ENCODE assay signal across 17 mouse cellular contexts in genomic region chr15:27518026-27518425, GRCm38 (mm10). TPM values are rescaled to one million over a fixed set of nuclear protein-coding genes. Genes with fewer than 3 reads are reported as not detected.
DNase-seq lines count a peak whose midpoint lies in the region; ATAC-seq and TF ChIP-seq lines count a peak whose summit lies in the region.
"Had no signal": no experiment of that assay in that cellular context is flagged by ENCODE, and none has a peak within 500 bp of the region (broad histone marks: within the 10 kb centered on the region; RNA-seq: fewer than 3 reads in every experiment).

No protein-coding gene starts in this region.

- ATAC-seq in monocyte, adult 5-6 weeks (replicated peaks; ENCODE audit: insufficient number of reproducible peaks, low FRiP score, low TSS enrichment, poor library complexity, severe bottlenecking), result peak; percentile 49
- ATAC-seq: Patski had no signal

- H3K4me3 ChIP-seq in embryonic fibroblast, embryonic 13.5 days (ENCODE audit: insufficient read depth, low read length), result no peak overlapping the region
- H3K4me3 ChIP-seq: heart, embryonic 15.5 days; hindbrain, embryonic 15.5 days; liver, embryonic 13.5 days had no signal

- peak; percentile 71 for DNase-seq in layer of hippocampus, adult 9-11 months
- DNase-seq in layer of hippocampus, adult 8-10 months (ENCODE audit: low spot score in 2 of 2), result no peak
- DNase-seq in CD4-positive helper T cell, adult 2 months (ENCODE audit: low read depth, low spot score), result peak; percentile 22
- DNase-seq in kidney, postnatal 4 days, result no peak
- no peak for DNase-seq in urinary bladder, postnatal 25 days (ENCODE audit: low spot score)
- DNase-seq: cerebellum, adult 9-10 months; forebrain, postnatal 0 days; kidney, adult 9 months; left cerebral cortex, postnatal 4 days; liver, embryonic 13.5 days; lung, postnatal 10 days; midbrain, embryonic 14.5 days had no signal

- no peak for TF ChIP-seq CTCF in embryonic fibroblast, embryonic 13.5 days (IDR thresholded peaks at IDR 0.05; ENCODE audit: borderline replicate concordance, insufficient read depth, low read length)

- 0 out of 2 replicates have a peak overlapping the region, but pooled peaks have one; percentile 8 for H3K27ac ChIP-seq in embryonic fibroblast, embryonic 13.5 days (ENCODE audit: insufficient read depth, low read length)
- H3K27ac ChIP-seq: heart, embryonic 15.5 days; hindbrain, embryonic 15.5 days; liver, embryonic 13.5 days had no signal

- TF ChIP-seq POLR2A in embryonic fibroblast, embryonic 13.5 days (IDR thresholded peaks at IDR 0.05; ENCODE audit: low read depth, low read length), result no peak

- H3K4me1 ChIP-seq in embryonic fibroblast, embryonic 13.5 days (ENCODE audit: control insufficient read depth, insufficient read depth, low read length), result peaks cover 6% of the 10 kb centered on the region

RNA-seq across cellular contexts. Expression of gene Ank, which starts 51.5 kb away (rescaled TPM):
- total RNA-seq in layer of hippocampus, adult 8-10 months (2022), result 100 to 1,000 TPM; 168 to 198 (median 184) TPM
- 30.3 and 92.9 TPM in 2 replicates for polyA plus RNA-seq in embryonic fibroblast, embryonic 13.5 days (2011; ENCODE audit: insufficient read length, low read depth, missing spikeins)
- 12.1 to 17.2 TPM (median 12.3 TPM) in 3 replicates for total RNA-seq in monocyte, adult 5-6 weeks (2017)

Comparison
In these comparisons a context has a peak if more than half of its experiments do, and no peak if none do; other contexts are left out.
1. DNase-seq: peak in layer of hippocampus, adult 9-11 months (single experiment) and CD4-positive helper T cell, adult 2 months (single experiment); none in layer of hippocampus, adult 8-10 months (0 of 2), kidney, postnatal 4 days (0 of 2) and urinary bladder, postnatal 25 days (single experiment).